16 mouse cellular contexts compared by ENCODE assay signal in genomic region chr10:105200092-105200491, GRCm38 (mm10).
DNase-seq lines count a peak whose midpoint lies in the region; ATAC-seq and TF ChIP-seq lines count a peak whose summit lies in the region.
"Had no signal": no experiment of that assay in that cellular context is flagged by ENCODE, and none has a peak within 500 bp of the region (broad histone marks: within the 10 kb centered on the region; RNA-seq: fewer than 3 reads in every experiment).

No protein-coding gene starts in this region.

- intact Hi-C loops in heart, postnatal 10 days (cut with DNase I) = no loop called here

- TF ChIP-seq CTCF in brain, embryonic 14.5 days (IDR thresholded peaks at IDR 0.05; ENCODE audit: borderline replicate concordance, extremely low read depth, insufficient read depth, insufficient read length) = no peak

- no peak for TF ChIP-seq POLR2A in brain, embryonic 14.5 days (IDR thresholded peaks at IDR 0.05; ENCODE audit: borderline replicate concordance, extremely low read depth, insufficient read depth, insufficient read length, poor library complexity, severe bottlenecking)

- no peak overlapping the region for H3K4me2 ChIP-seq in forebrain, embryonic 11.5 days (ENCODE audit: low read depth, low read length, severe bottlenecking)
- H3K4me2 ChIP-seq in hindbrain, embryonic 16.5 days (ENCODE audit: low read length) = no peak overlapping the region
- H3K4me2 ChIP-seq in neural tube, embryonic 12.5 days (replicated peaks) = no peak overlapping the region; the same call in 1 of the 2 replicates
- H3K4me2 ChIP-seq: embryonic facial prominence, embryonic 12.5 days; lung, embryonic 14.5 days; stomach, embryonic 15.5 days had no signal

- no peak overlapping the region for H3K4me3 ChIP-seq in forebrain, embryonic 11.5 days (ENCODE audit: low read depth, low read length)
- no peak overlapping the region for H3K4me3 ChIP-seq in hindbrain, embryonic 16.5 days (ENCODE audit: low read length)
- H3K4me3 ChIP-seq in neural tube, embryonic 12.5 days = no peak overlapping the region
- H3K4me3 ChIP-seq: embryonic facial prominence, embryonic 12.5 days; stomach, embryonic 15.5 days had no signal

- no peaks in the 10 kb centered on the region for H3K27me3 ChIP-seq in forebrain, embryonic 11.5 days (ENCODE audit: control insufficient read depth, insufficient read depth, low read length)
- no peaks in the 10 kb centered on the region for H3K27me3 ChIP-seq in hindbrain, embryonic 16.5 days (replicated peaks; ENCODE audit: control insufficient read depth, insufficient read depth, low read length)
- no peaks in the 10 kb centered on the region for H3K27me3 ChIP-seq in neural tube, embryonic 12.5 days (replicated peaks)
- H3K27me3 ChIP-seq: embryonic facial prominence, embryonic 12.5 days; Patski; stomach, embryonic 15.5 days had no signal

- no peaks in the 10 kb centered on the region for H3K4me1 ChIP-seq in forebrain, embryonic 11.5 days (replicated peaks; ENCODE audit: control insufficient read depth, insufficient read depth, low read length)
- H3K4me1 ChIP-seq in hindbrain, embryonic 16.5 days (ENCODE audit: control insufficient read depth, insufficient read depth, low read depth, low read length) = no peaks in the 10 kb centered on the region; the same call in none of the 2 replicates
- peaks cover 15% of the 10 kb centered on the region for H3K4me1 ChIP-seq in neural tube, embryonic 12.5 days
- H3K4me1 ChIP-seq: embryonic facial prominence, embryonic 12.5 days; stomach, embryonic 15.5 days had no signal

- H3K36me3 ChIP-seq in forebrain, embryonic 11.5 days (ENCODE audit: control insufficient read depth, insufficient read depth, low read length) = no peaks in the 10 kb centered on the region
- no peaks in the 10 kb centered on the region for H3K36me3 ChIP-seq in hindbrain, embryonic 16.5 days (ENCODE audit: control insufficient read depth, insufficient read depth, low read length)
- H3K36me3 ChIP-seq in neural tube, embryonic 12.5 days = no peaks in the 10 kb centered on the region
- H3K36me3 ChIP-seq: embryonic facial prominence, embryonic 12.5 days; stomach, embryonic 15.5 days had no signal

- 24% methylated on average over 4 of the region's 4 CpGs for WGBS in forebrain, embryonic 11.5 days
- WGBS in hindbrain, embryonic 16.5 days = 15% methylated on average over 4 of the region's 4 CpGs
- WGBS in neural tube, embryonic 12.5 days = 21% methylated on average over 4 of the region's 4 CpGs

- no peaks in the 10 kb centered on the region for H3K9me3 ChIP-seq in forebrain, embryonic 11.5 days (ENCODE audit: control insufficient read depth, low read length)
- no peaks in the 10 kb centered on the region for H3K9me3 ChIP-seq in hindbrain, embryonic 16.5 days (ENCODE audit: control insufficient read depth, low read length)
- H3K9me3 ChIP-seq in neural tube, embryonic 12.5 days = no peaks in the 10 kb centered on the region
- H3K9me3 ChIP-seq: embryonic facial prominence, embryonic 12.5 days; stomach, embryonic 15.5 days had no signal

- ATAC-seq in forebrain, embryonic 11.5 days (replicated peaks; ENCODE audit: low FRiP score) = peak; percentile 84
- ATAC-seq in hindbrain, embryonic 16.5 days = peak; percentile 48; the same call in 1 of the 2 replicates
- peak; percentile 85 for ATAC-seq in neural tube, embryonic 12.5 days (ENCODE audit: low FRiP score, low read depth)
- ATAC-seq: intestine, postnatal 0 days; Patski had no signal

- H3K9ac ChIP-seq in forebrain, embryonic 11.5 days (ENCODE audit: low read length) = no peak overlapping the region
- H3K9ac ChIP-seq in hindbrain, embryonic 16.5 days (ENCODE audit: low read depth, low read length) = no peak overlapping the region
- no peak overlapping the region for H3K9ac ChIP-seq in neural tube, embryonic 12.5 days
- H3K9ac ChIP-seq: embryonic facial prominence, embryonic 12.5 days; lung, embryonic 14.5 days; stomach, embryonic 15.5 days had no signal

- H3K27ac ChIP-seq in forebrain, embryonic 11.5 days (ENCODE audit: low read depth, low read length) = no peak overlapping the region
- H3K27ac ChIP-seq in hindbrain, embryonic 16.5 days (ENCODE audit: low read depth, low read length) = no peak overlapping the region
- peak overlapping the region; percentile 16; the same call in 1 of the 2 replicates for H3K27ac ChIP-seq in neural tube, embryonic 12.5 days
- H3K27ac ChIP-seq: embryonic facial prominence, embryonic 12.5 days; stomach, embryonic 15.5 days had no signal

- DNase-seq in brain, embryonic 14.5 days (ENCODE audit: low read depth) = peak; percentile 71
- no peak for DNase-seq in forebrain, embryonic 11.5 days (ENCODE audit: low spot score)
- no peak for DNase-seq in heart, postnatal 10 days
- no peak for DNase-seq in thymus, postnatal 4 days
- no peak for DNase-seq in adrenal gland, postnatal 4 days (ENCODE audit: low spot score in 2 of 2)
- DNase-seq: kidney, postnatal 4 days; liver; lung, embryonic 14.5 days; right cerebral cortex, postnatal 25 days; thymus, postnatal 36 days had no signal
